Mouse (Mus musculus) liver, embryonic 16.5 days (tissue): ENCODE data around the gene Cyp19a1. TPM values are rescaled to one million over a fixed set of nuclear protein-coding genes. Genes with fewer than 3 reads are reported as not detected.

Experiments used
- ATAC-seq: fragments of 200-750 bp; cut with Nextera tagmentation; 2 replicates; pipeline ENCODE4 v1.8.0; 2017; ENCODE audit warnings: low read depth, mild to moderate bottlenecking, moderate number of reproducible peaks, moderate library complexity
- H3K27ac ChIP-seq: fragments of 300-500 bp; sonication (generic); 2 replicates; pipeline ENCODE4 v1.5.1; 2014; ENCODE audit warnings: mild to moderate bottlenecking, low read length
- H3K27me3 ChIP-seq: fragments of 300-500 bp; sonication (generic); 2 replicates; pipeline ENCODE4 v1.6.1; 2014; ENCODE audit warnings: low read depth, low read length, mixed read lengths; ENCODE audit not compliant: control insufficient read depth, insufficient read depth
- H3K36me3 ChIP-seq: fragments of 300-500 bp; sonication (generic); 2 replicates; pipeline ENCODE4 v1.6.1; 2014; ENCODE audit warnings: mild to moderate bottlenecking; ENCODE audit not compliant: control insufficient read depth, insufficient read depth
- H3K4me1 ChIP-seq: fragments of 300-500 bp; sonication (generic); 2 replicates; pipeline ENCODE4 v1.6.1; 2014; ENCODE audit warnings: low read depth, low read length, mixed read lengths; ENCODE audit not compliant: control insufficient read depth
- H3K4me2 ChIP-seq: fragments of 300-500 bp; sonication (generic); 2 replicates; pipeline ENCODE4 v1.6.1; 2014; ENCODE audit warnings: low read depth, low read length, mixed read lengths
- H3K4me3 ChIP-seq: fragments of 300-500 bp; sonication (generic); 2 replicates; pipeline ENCODE4 v1.5.1; 2014; ENCODE audit warnings: low read depth, mild to moderate bottlenecking, low read length
- H3K9ac ChIP-seq: fragments of 300-500 bp; sonication (generic); 2 replicates; pipeline ENCODE4 v1.6.1; 2014; ENCODE audit warnings: low read depth, low read length
- H3K9me3 ChIP-seq: fragments of 300-500 bp; sonication (generic); replicated peaks from 2 replicates; pipeline ENCODE4 v1.6.1; 2016; ENCODE audit warnings: low read length; ENCODE audit not compliant: control insufficient read depth
- WGBS: fragments of 180-500 bp; shearing (Covaris S2); extraction: QIAGEN DNeasy Blood & Tissue Kit; methylation state at CpG from one replicate; pipeline ENCODE4 v1.1.7; 2014; ENCODE audit not compliant: insufficient replicate concordance; 5-methylcytosine and 5-hydroxymethylcytosine counted together
- polyA plus RNA-seq: library from polyadenylated mRNA; unstranded; fragments of >200 nt; fragmentation: Nextera tagmentation; extraction: Ambion mirVana; gene quantifications from 2 replicates; pipeline ENCODE4 v1.2.1, GENCODE M21; 2015

The Cyp19a1 gene
- polyA plus RNA-seq: not detected in 2 replicates

- 69% methylated on average over 7 of the region's 7 CpGs for WGBS
- Histone ChIP-seq H3K4me1 (no peaks in the 10 kb centered on the region), H3K9ac (no peak within 1 kb of the TSS), H3K4me3 (no peak within 1 kb of the TSS), H3K36me3 (no peaks in the 10 kb centered on the region), H3K27me3 (no peaks in the 10 kb centered on the region), H3K4me2 (no peak within 1 kb of the TSS), H3K27ac (no peak within 1 kb of the TSS), H3K9me3 (no peaks in the 10 kb centered on the region)
- no peak for ATAC-seq
Observed at GRCm38 (mm10) chr9:54268010-54268409, at the start of gene Cyp19a1. Gene Cyp19a1 (minus strand): TSS chr9:54268110.

DNA sequence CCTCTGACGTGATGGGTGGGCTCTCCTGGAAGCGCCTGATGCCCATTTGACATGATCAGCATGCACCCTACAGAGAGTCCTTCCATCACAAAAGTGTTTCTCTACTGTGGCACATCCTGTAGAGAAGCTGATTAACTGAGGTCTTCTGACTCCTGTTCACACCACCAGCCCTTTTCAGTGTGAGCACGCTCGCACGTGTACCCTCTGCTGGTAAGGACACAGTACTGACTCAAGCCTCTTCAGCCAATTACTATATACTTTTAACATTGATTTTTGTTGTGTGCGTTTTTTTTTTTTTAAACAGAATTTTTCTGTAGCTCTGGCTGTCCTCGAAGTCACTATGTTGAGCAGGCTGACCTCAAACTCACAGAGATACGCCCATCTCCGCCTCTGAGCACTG lies 48.5 kb upstream of the Cyp19a1 start:
- H3K27ac ChIP-seq: no peak overlapping the region
- no peak overlapping the region for H3K4me2 ChIP-seq
- no peaks in the 10 kb centered on the region for H3K9me3 ChIP-seq
- WGBS: 55% methylated on average over 9 of the region's 9 CpGs
- no peak for ATAC-seq
- H3K36me3 ChIP-seq: no peaks in the 10 kb centered on the region
- no peak overlapping the region for H3K9ac ChIP-seq
- no peak overlapping the region for H3K4me3 ChIP-seq
- no peaks in the 10 kb centered on the region for H3K4me1 ChIP-seq
- H3K27me3 ChIP-seq: no peaks in the 10 kb centered on the region

DNA sequence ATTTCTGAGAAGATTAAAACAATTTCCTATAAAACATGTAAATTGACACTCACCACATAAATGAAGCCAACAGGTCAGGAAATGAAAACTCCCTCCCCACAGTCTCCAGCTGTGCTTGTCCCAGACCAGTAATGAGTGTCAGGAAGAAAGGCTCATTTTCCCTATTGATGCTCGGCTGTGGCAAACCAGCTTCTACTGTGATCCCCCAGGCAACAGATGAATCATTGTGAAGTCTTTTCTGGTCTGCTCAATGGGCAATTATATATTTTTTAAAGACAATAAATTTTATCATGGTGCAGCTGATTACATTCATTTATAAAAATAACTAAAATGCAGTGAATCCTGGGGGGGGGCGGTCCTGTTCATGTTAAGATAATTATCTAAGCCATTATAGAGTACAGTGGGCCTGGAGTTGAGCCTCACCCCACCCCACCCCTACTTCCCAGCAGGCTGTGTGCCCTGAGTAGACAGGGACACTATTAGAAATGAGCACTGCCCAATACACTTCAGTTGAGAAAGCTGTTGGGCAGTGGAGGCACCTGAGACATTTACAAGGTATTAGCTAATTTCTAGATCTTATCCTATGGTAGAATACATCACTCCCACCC lies 40.9 kb upstream of the Cyp19a1 start:
- Histone ChIP-seq H3K36me3 (no peaks in the 10 kb centered on the region), H3K4me3 (no peak overlapping the region), H3K27ac (no peak overlapping the region), H3K27me3 (no peaks in the 10 kb centered on the region), H3K4me2 (no peak overlapping the region), H3K9ac (no peak overlapping the region), H3K9me3 (no peaks in the 10 kb centered on the region), H3K4me1 (no peaks in the 10 kb centered on the region)
- 49% methylated on average over 2 of the region's 2 CpGs for WGBS
- ATAC-seq: no peak

- H3K9me3 ChIP-seq: no peaks in the 10 kb centered on the region
- H3K4me3 ChIP-seq: no peak overlapping the region
- H3K4me1 ChIP-seq: no peaks in the 10 kb centered on the region
- H3K27me3 ChIP-seq: no peaks in the 10 kb centered on the region
- no peak overlapping the region for H3K4me2 ChIP-seq
- H3K36me3 ChIP-seq: no peaks in the 10 kb centered on the region
- H3K27ac ChIP-seq: no peak overlapping the region
- WGBS: 50% methylated on average over 1 of the region's 1 CpGs
- ATAC-seq: no peak
- no peak overlapping the region for H3K9ac ChIP-seq
Observed at GRCm38 (mm10) chr9:54308209-54308608, 40.3 kb upstream of the Cyp19a1 start.

GRCm38 (mm10) chr9:54301255-54301654 lies 33.3 kb upstream of the Cyp19a1 start:
- H3K9ac ChIP-seq: no peak overlapping the region
- H3K27me3 ChIP-seq: no peaks in the 10 kb centered on the region
- 49% methylated on average over 4 of the region's 4 CpGs for WGBS
- no peak overlapping the region for H3K4me3 ChIP-seq
- no peak overlapping the region for H3K27ac ChIP-seq
- H3K4me2 ChIP-seq: no peak overlapping the region
- no peak for ATAC-seq
- no peaks in the 10 kb centered on the region for H3K9me3 ChIP-seq
- no peaks in the 10 kb centered on the region for H3K36me3 ChIP-seq
- no peaks in the 10 kb centered on the region for H3K4me1 ChIP-seq

DNA sequence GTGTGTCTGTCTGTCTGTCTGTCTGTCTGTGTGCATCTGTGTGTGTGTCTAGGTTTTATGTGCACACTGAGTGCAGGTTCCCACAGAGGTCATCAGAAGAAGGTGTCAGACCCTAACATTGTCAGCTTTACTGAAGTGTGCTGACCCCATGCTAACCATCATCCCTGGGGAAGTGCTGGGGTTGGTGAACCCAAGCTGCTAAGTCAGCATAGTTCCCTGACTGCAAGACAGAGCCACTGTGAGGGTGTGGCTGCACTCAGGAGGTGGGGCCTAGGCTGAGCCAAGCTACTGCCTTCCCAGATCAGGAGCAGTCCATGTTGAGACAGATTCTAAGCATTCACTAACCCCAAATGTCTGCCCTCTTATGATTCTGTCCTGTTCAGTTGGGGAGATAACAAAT lies 31.9 kb upstream of the Cyp19a1 start:
- H3K9ac ChIP-seq: no peak overlapping the region
- H3K4me3 ChIP-seq: no peak overlapping the region
- H3K27me3 ChIP-seq: no peaks in the 10 kb centered on the region
- no peaks in the 10 kb centered on the region for H3K9me3 ChIP-seq
- no peak overlapping the region for H3K27ac ChIP-seq
- no peak overlapping the region for H3K4me2 ChIP-seq
- no peaks in the 10 kb centered on the region for H3K4me1 ChIP-seq
- H3K36me3 ChIP-seq: no peaks in the 10 kb centered on the region
- ATAC-seq: peak; percentile 32; the same call in 1 of the 2 replicates

DNA sequence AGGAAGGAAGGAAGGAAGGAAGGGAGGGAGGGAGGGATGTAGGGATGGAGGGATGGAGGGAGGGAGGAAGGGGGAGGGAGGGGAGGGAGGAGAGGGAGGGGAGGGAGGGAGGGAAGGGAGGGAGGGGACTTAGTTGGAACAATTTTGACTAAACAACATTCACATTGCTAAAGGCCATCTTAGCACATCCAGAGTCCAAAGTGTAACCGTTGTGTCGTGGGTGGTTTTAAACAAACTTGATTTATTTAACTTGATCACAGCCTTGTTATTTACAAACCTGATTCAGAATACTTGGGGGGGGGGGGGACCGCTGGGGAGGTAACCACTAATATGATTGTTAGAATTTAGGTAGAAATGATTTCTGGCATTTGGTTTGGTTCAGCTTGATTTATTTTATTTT lies 31.5 kb upstream of the Cyp19a1 start:
- H3K4me2 ChIP-seq: no peak overlapping the region
- no peaks in the 10 kb centered on the region for H3K27me3 ChIP-seq
- ATAC-seq: 0 out of 2 replicates have a peak, but pooled peaks have one; percentile 21
- H3K9me3 ChIP-seq: no peaks in the 10 kb centered on the region
- no peak overlapping the region for H3K4me3 ChIP-seq
- no peaks in the 10 kb centered on the region for H3K4me1 ChIP-seq
- H3K9ac ChIP-seq: no peak overlapping the region
- no peak overlapping the region for H3K27ac ChIP-seq
- 51% methylated on average over 3 of the region's 3 CpGs for WGBS
- no peaks in the 10 kb centered on the region for H3K36me3 ChIP-seq

DNA sequence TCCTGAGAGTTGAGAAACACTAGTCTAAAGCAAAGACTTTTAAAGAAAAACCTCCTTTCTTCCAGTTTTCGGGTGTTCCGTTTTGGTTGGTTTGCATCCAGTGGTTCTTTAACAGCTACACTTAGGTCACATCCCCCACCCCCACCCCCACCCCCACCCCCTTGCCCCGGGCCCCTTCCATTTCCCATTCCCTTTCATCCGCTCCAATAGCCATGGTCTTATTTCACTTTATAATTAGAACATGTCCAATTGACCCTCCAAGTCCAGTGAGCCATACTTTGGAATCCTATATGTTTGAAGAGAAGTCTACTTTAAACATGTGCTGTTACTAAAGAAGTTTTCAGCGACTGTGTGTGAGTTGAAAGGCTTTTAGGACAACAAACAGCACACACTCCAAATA lies 19.9 kb upstream of the Cyp19a1 start:
- 47% methylated on average over 5 of the region's 5 CpGs for WGBS
- H3K4me3 ChIP-seq: no peak overlapping the region
- H3K27ac ChIP-seq: no peak overlapping the region
- H3K9me3 ChIP-seq: no peaks in the 10 kb centered on the region
- no peaks in the 10 kb centered on the region for H3K36me3 ChIP-seq
- H3K9ac ChIP-seq: no peak overlapping the region
- no peak for ATAC-seq
- H3K4me2 ChIP-seq: no peak overlapping the region
- peaks cover 14% of the 10 kb centered on the region for H3K27me3 ChIP-seq
- H3K4me1 ChIP-seq: no peaks in the 10 kb centered on the region

DNA sequence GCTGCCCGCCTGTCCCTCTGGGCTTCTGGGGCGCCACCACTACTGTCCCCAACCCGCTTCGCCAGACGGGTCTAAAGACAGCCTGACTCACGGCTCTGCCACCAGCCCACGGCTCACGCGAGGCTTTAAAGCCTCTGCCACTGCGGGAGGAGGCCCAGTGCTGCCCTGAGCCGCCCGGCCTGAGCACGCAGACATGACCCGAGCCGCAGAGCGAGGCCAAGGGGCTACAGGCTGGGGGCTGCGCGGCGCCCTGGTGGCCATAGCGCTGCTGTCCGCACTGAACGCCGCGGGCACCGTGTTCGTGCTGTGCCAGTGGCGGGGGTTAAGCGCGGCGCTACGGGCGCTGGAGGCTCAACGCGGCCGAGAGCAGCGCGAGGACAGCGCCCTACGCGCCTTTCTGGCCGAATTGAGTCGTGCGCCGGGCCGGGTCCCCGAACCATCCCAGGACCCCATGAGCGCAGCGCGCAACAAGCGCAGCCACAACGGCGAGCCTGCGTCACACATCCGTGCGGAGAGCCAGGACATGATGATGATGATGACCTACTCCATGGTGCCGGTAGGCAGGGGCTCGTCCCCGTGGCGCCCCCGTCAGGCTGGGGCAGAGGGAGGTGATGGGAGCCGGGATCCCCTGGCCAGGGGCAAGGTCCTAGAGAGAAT lies 18.5 kb upstream of the Cyp19a1 start, which contains the start of gene Gldn:
Gldn (plus strand) TSS at position 156 of the 657 bp plus-strand sequence.
- peak within 1 kb of the TSS; percentile 34; the same call in 1 of the 2 replicates for H3K4me2 ChIP-seq
- ATAC-seq: no peak
- H3K4me1 ChIP-seq: no peaks in the 10 kb centered on the region
- peaks cover 14% of the 10 kb centered on the region for H3K27me3 ChIP-seq
- H3K36me3 ChIP-seq: no peaks in the 10 kb centered on the region
- no peak within 1 kb of the TSS for H3K4me3 ChIP-seq
- 4% methylated on average over 61 of the region's 61 CpGs for WGBS
- no peak within 1 kb of the TSS for H3K9ac ChIP-seq
- no peak within 1 kb of the TSS for H3K27ac ChIP-seq
- no peaks in the 10 kb centered on the region for H3K9me3 ChIP-seq
